Mouse (Mus musculus) testis, postnatal 10 days (tissue): ENCODE data around the gene Serpina1e.

Experiments
- DNase-seq: peaks from one replicate; pipeline ENCODE4 v3.0.0; 2021; ENCODE audit warnings: low spot score

Gene Serpina1e

GRCm38 (mm10) chr12:103958798-103959197, at the start of gene Serpina1e:
TSS of gene Serpina1e (minus strand) at chr12:103958975.
- no peak for DNase-seq

GRCm38 (mm10) chr12:104004689-104005088, 45.9 kb upstream of the Serpina1e start:
- no peak for DNase-seq

- no peak for DNase-seq
Observed at GRCm38 (mm10) chr12:104003238-104003612, 44.5 kb upstream of the Serpina1e start.

GRCm38 (mm10) chr12:104002569-104003237, 43.9 kb upstream of the Serpina1e start:
- no peak for DNase-seq

DNA sequence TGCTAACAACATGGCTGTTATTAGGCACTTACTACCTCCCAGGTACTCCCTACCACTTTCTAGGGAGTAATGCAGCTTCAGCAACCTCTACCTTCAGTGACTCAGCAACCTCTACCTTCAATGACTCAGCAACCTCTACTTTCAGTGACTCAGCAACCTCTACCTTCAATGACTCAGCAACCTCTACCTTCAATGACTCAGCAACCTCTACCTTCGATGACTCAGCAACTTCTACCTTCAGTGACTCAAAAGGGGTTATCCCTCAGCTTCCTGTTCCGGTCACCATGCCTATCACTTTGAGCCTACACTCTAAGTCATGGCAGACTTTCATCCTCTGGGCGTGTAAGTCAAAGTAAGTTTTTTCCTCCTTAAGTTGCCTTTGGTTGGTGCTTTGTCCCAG, 41.8 kb upstream of the Serpina1e start:
- DNase-seq = no peak

- DNase-seq = no peak
Observed at GRCm38 (mm10) chr12:103999611-104000010, 40.8 kb upstream of the Serpina1e start.

DNA sequence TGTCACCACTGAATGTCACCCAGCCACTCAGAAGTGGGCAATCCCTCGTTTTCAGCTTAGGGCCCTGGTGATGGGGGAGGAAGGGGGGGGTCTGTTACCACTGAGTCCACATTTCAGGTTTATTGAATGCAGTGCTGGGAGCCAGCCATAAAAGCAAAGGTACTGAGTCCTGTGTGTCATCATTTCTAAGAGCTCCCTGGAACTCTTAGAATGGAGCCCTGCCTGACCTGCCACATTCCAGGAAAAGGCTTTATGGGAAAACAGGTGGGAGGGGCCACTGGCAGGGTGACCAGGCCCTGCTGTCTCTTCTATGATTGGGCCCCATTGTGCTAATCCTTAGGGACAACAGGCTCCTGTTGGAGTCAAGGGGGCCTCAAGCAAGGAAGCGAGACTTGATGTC, 37.7 kb upstream of the Serpina1e start:
- DNase-seq = no peak

- DNase-seq = peak; percentile 82
Observed at GRCm38 (mm10) chr12:103995292-103996072, 36.7 kb upstream of the Serpina1e start.

DNA sequence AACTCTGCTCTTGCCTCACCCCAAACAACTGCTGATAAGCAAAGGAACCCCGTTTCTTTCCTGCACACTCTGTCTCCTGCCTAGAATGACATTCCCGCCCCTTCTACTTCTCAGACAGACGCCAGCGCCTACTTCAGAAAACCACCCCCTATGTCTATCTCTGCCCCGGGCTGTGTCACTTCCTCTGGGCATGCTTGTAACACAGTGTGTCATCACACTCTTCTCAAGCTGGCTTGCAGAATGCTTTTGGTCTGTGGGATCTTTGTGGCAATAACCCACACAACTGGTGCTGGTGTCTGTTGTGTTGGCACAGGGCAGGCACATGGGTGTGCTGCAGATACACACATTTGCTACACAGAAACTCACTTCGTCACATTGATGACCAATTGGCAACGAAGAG, 34.2 kb upstream of the Serpina1e start:
- no peak for DNase-seq

DNA sequence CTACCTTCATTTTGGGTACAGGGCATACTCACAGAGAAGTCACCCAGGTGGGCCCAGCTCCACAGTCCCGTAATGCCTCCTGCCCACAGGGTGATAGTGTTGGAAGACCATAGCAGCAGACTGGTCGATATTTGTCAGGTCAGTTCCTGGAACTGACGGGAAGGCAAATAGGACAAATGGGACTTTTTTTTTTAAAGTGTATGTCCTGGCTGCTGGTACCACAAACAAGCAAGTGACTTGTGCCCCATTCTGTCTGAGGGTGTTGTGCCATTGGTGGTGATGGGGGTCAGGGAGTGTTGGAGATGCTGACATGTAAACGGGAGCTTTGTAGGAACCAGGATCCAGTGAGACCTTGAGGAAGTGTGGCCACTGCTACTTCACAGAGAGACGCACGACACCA, 31.1 kb upstream of the Serpina1e start, which contains the start of gene Serpina11:
Serpina11 (minus strand) TSS at position 101 of the 400 bp plus-strand sequence.
- DNase-seq = no peak

- no peak for DNase-seq
Observed at GRCm38 (mm10) chr12:103989514-103989767, 30.7 kb upstream of the Serpina1e start.

DNA sequence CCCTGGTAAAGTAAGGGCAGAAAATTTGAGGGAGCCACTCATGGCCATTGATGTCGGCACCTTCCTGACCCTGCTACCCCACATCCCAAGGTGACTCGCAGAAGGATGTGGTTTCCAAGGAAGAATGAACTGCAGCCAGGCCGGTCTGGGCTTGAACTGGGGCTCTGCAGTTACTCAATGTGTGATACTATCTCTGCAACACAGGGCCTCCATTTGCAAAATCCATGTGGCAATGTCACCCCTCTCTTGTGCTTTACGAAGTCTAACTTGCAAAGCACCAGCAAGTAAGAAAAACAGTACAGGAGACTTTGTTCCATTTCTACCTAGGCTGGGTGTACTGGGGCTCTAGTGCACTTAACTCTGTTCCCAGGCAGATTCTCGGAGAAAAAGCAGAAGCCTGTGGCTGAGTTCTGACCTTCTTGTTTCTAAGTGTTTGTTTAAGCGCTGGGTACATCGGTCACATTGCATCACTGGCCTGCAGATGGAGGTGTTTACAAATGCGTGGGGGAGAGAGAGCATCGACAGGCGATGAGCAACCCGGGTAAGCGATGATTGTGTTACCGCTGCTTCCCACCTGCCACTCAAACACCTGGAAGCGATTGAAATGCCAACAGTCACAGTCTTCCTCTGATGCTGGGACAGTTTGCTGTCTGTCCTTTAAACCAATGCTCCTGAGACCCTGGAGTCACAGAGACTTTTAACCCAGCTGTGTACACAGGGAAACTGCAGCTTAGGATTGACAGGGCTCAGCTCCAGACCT, 30.2 kb upstream of the Serpina1e start:
- DNase-seq = no peak

- DNase-seq = no peak
Observed at GRCm38 (mm10) chr12:103985868-103986267, 27.1 kb upstream of the Serpina1e start.

DNA sequence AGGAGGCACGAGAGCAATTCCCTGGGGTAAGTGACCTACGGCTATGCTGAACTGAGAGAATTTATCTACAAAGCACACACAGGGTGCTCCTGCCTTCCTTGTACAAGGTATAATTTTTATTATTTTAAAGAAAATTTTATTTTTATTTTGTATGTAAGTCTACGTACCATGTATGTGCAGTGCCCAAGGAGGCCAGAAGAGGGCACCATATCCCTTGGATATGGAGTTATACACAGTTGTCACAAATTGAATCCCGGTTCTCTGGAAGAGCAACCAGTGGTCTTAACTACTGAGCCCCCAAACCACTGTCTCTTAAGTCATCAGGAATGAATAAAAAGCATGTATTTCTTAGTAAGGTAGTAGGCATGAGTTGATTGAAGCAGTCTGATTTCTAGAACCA, 26.2 kb upstream of the Serpina1e start:
- peak; percentile 79 for DNase-seq

GRCm38 (mm10) chr12:103981646-103982360, 23.0 kb upstream of the Serpina1e start:
- no peak for DNase-seq

DNA sequence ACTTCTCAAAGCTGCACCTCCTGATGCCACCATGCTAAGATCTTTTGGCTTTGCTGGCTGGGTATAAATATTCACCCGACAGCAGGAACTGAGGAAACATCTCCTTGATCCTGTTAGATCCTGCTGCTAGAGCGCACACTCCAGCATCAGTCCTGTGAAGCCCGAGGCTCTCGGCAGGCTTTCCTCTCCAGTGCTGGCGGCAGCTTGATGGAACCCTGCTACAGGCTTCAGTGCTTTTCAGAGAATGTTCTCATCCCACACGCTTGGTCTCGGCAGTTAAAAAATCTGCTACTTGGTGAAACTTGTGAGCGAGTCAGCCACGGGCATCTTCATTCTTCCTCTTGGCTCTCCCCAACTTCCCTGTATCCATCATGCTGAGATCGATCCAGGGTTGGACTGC, 19.5 kb upstream of the Serpina1e start:
- no peak for DNase-seq

GRCm38 (mm10) chr12:103977846-103978245, 19.1 kb upstream of the Serpina1e start:
- DNase-seq = peak; percentile 68

DNA sequence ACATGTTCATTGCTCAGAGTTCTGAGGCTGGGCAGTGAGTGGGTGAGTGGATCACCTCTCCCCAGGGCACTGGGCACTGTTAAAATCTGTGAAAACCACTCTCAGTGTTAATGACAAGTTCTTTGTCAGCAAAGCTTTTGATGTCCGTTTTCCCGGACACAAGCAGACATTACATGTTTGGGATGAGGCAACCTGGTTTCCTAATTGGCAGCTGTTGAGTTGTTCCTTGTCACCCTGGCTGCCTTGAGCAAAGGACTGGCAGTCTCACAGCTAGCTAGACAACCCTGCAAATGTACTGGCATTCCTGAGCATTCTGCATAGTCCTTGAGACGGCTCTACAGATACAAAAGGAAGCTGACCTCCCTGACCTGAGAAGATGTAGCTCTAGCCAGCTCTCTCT, 18.3 kb upstream of the Serpina1e start:
- no peak for DNase-seq

DNA sequence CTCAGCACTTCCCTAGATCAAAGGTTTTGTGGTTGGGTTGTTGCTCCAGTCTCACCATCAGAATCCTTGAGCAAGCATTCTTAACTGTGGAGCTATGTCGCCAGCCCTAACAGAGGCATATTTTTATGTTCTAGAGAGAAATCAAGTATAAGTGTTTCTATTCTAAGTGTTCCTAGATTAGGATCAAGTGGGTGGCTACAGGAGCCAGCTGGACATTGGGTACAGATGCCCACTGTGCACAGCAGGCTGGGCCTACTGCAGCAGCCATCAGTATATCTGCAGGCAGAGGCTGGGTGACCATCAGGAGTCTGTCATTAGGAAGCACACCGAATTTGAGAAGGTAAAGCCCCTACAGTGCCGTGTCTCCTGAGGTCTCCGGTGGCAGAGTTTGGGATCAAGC, 12.3 kb upstream of the Serpina1e start:
- DNase-seq = no peak

DNA sequence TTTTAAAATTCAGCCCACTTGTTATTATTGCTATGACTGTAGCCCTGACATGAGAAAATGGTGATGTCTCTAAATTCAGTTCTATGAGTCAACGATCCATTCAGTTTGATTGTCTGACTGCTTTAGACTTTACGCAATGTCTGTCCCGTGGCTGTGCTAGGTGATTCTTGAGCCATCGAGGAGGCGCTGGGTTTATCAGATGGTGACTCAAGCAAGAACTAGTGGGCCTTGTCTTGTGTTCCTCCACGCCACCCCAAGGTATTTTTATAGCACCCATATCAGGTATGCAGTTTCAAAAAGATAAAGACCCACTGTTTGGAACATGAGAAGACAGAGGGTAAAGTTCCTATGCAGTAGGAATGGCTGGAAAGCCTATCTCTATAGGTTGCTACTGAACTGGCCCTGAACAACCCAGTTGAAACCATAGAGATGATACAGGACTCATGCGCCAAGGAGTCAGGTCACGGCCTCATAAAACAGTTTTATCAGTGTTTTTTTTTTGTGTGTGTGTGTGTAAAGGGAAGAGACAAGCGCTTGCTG, 10.9 kb upstream of the Serpina1e start:
- DNase-seq = no peak

- DNase-seq = no peak
Observed at GRCm38 (mm10) chr12:103966761-103967160, 8.0 kb upstream of the Serpina1e start.

DNA sequence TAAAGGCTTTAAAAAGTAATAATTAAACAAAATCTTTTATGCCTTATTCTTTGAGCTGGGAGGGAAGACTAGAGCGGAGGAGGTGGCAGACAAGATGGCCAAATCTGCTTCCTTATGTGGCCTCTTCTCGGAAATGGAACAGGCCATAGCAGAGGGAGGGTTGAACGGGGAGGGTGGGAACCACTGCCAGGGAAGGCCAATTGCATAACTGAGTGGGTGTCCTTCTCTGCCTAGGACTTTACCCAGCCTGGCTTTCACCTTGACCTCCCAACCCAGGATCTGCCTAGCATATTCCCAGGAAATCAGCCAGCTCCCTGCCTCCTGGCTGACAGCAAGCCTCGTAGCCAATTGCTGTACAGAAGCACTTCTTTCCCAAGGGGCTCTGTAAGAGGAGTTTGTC, 4.5 kb upstream of the Serpina1e start:
- no peak for DNase-seq
